Mouse (Mus musculus) MEL (cell line): ENCODE data around the gene Fgfr2.

ENCODE experiments used
- CHD1 ChIP-seq: IDR thresholded peaks from 2 replicates; pipeline ENCODE4 v1.6.1; 2012; ENCODE audit warnings: low read depth, mild to moderate bottlenecking, inconsistent platforms, low read length, improper control_type of control experiment
- CHD2 ChIP-seq: IDR thresholded peaks from 2 replicates; pipeline ENCODE4 v1.6.1; 2011; ENCODE audit warnings: low read length, improper control_type of control experiment
- CTCF ChIP-seq, 3 experiments: IDR thresholded peaks in 2 of 3; conservative IDR thresholded peaks in 1 of 3; 2 replicates each; pipeline ENCODE4 v1.5.1; 2011 to 2012; ENCODE audit warnings: low read length in 3 of 3, low read depth in 2 of 3, mild to moderate bottlenecking in 2 of 3, improper control_type of control experiment in 1 of 3, inconsistent platforms in 1 of 3, mixed read lengths in 1 of 3, moderate library complexity in 1 of 3; ENCODE audit not compliant: control insufficient read depth in 1 of 3, insufficient read depth in 1 of 3, poor library complexity in 1 of 3, severe bottlenecking in 1 of 3
- MAFK ChIP-seq: IDR thresholded peaks from 2 replicates; pipeline ENCODE4 v1.6.1; 2011; ENCODE audit warnings: low read depth, mild to moderate bottlenecking, low read length, improper control_type of control experiment, borderline replicate concordance
- NELFE ChIP-seq: IDR thresholded peaks from 2 replicates; pipeline ENCODE4 v1.6.1; 2011; ENCODE audit warnings: low read depth, low read length, improper control_type of control experiment
- POLR2A ChIP-seq, 2 experiments: IDR thresholded peaks; 2 replicates each; pipeline ENCODE4 v1.6.1; 2011 to 2012; ENCODE audit warnings: low read length in 2 of 2, mild to moderate bottlenecking in 2 of 2, control low read depth in 1 of 2, improper control_type of control experiment in 1 of 2, low read depth in 1 of 2, moderate library complexity in 1 of 2; ENCODE audit not compliant: control insufficient read depth in 1 of 2, insufficient read depth in 1 of 2, poor library complexity in 1 of 2
- TCF12 ChIP-seq: IDR thresholded peaks from 2 replicates; pipeline ENCODE4 v1.6.1; 2014; ENCODE audit warnings: low read depth, mild to moderate bottlenecking, inconsistent platforms, low read length, improper control_type of control experiment, moderate library complexity
- ZNF384 ChIP-seq: IDR thresholded peaks from 2 replicates; pipeline ENCODE4 v1.6.1; 2012; ENCODE audit warnings: low read depth, mild to moderate bottlenecking, inconsistent platforms, low read length, improper control_type of control experiment

- no peak for TF ChIP-seq MAFK
- no peak for TF ChIP-seq CTCF (IDR thresholded peaks at IDR 0.05 in 2 of 3, conservative IDR thresholded peaks at IDR 0.05 in 1 of 3; ENCODE audit: control insufficient read depth in 1 of 3, insufficient read depth in 1 of 3, low read depth in 2 of 3, low read length in 3 of 3, poor library complexity in 1 of 3, severe bottlenecking in 1 of 3)
- TF ChIP-seq POLR2A (IDR thresholded peaks at IDR 0.05; ENCODE audit: control insufficient read depth in 1 of 2, insufficient read depth in 1 of 2, low read depth in 1 of 2, low read length in 2 of 2, poor library complexity in 1 of 2): no peak
- no peak for TF ChIP-seq CHD1
- peak; percentile 60; the same call in 1 of the 2 replicates for TF ChIP-seq CHD2
- no peak for TF ChIP-seq ZNF384
- no peak for TF ChIP-seq NELFE
- peak; percentile 75 for TF ChIP-seq TCF12
Observed at GRCm38 (mm10) chr7:132335367-132335766, 787.8 kb downstream of the Fgfr2 start.
